Mouse (Mus musculus) liver, embryonic 14.5 days (tissue): Measurements from ENCODE around the gene Rasgef1b. TPM values are rescaled to one million over a fixed set of nuclear protein-coding genes. Genes with fewer than 3 reads are reported as not detected.

Experiments
- ATAC-seq: fragments of 200-750 bp; cut with Nextera tagmentation; 2 replicates; pipeline ENCODE4 v1.8.0; 2017; ENCODE audit warnings: moderate number of reproducible peaks, mild to moderate bottlenecking, moderate library complexity; ENCODE audit not compliant: insufficient read depth
- DNase-seq, 3 experiments: peaks; one replicate each; pipeline ENCODE4 v3.0.0-alpha.2; 2012 to 2013; ENCODE audit warnings: low read depth in 3 of 3, low spot score in 3 of 3
- H3K27ac ChIP-seq: fragments of 300-500 bp; sonication (generic); 2 replicates; pipeline ENCODE4 v1.5.1; 2014; ENCODE audit warnings: moderate library complexity, mild to moderate bottlenecking, control low read depth, inconsistent platforms
- H3K27me3 ChIP-seq: fragments of 300-500 bp; sonication (generic); 2 replicates; pipeline ENCODE4 v1.6.1; 2014; ENCODE audit warnings: mild to moderate bottlenecking, low read length, moderate library complexity; ENCODE audit not compliant: control insufficient read depth, insufficient read depth
- H3K36me3 ChIP-seq: fragments of 300-500 bp; sonication (generic); replicated peaks from 2 replicates; pipeline ENCODE4 v1.6.1; 2014; ENCODE audit warnings: low read depth; ENCODE audit not compliant: control insufficient read depth, insufficient read depth
- H3K4me1 ChIP-seq, 2 experiments: fragments of 200-500 bp in 1 of 2; fragments of 300-500 bp in 1 of 2; sonication (generic) in 1 of 2; replicated peaks; 2 replicates each; pipeline ENCODE4 v1.6.1; 2012 to 2014; ENCODE audit warnings: antibody characterized with exemption in 1 of 2, inconsistent platforms in 1 of 2, low read length in 1 of 2; ENCODE audit not compliant: control insufficient read depth in 2 of 2, insufficient read depth in 2 of 2
- H3K4me2 ChIP-seq: fragments of 300-500 bp; sonication (generic); 2 replicates; pipeline ENCODE4 v1.6.1; 2014; ENCODE audit warnings: low read depth, mild to moderate bottlenecking, control low read depth, moderate library complexity
- H3K4me3 ChIP-seq, 2 experiments: fragments of 200-500 bp in 1 of 2; fragments of 300-500 bp in 1 of 2; sonication (generic) in 1 of 2; 2 replicates each; pipeline ENCODE4 v1.5.1; 2012 to 2014; ENCODE audit warnings: low read depth in 2 of 2, low read length in 2 of 2, mild to moderate bottlenecking in 2 of 2, control low read depth in 1 of 2, inconsistent platforms in 1 of 2, moderate library complexity in 1 of 2; ENCODE audit not compliant: insufficient read depth in 1 of 2
- H3K9ac ChIP-seq: fragments of 300-500 bp; sonication (generic); replicated peaks from 2 replicates; pipeline ENCODE4 v1.6.1; 2014; ENCODE audit warnings: mild to moderate bottlenecking, control low read depth, moderate library complexity
- H3K9me3 ChIP-seq: fragments of 300-500 bp; sonication (generic); 2 replicates; pipeline ENCODE4 v1.6.1; 2016; ENCODE audit warnings: low read length, mixed read lengths; ENCODE audit not compliant: control insufficient read depth
- CTCF ChIP-seq: IDR thresholded peaks from 2 replicates; pipeline ENCODE4 v1.5.1; 2016; ENCODE audit warnings: antibody characterized with exemption, low read depth, control low read depth
- EP300 ChIP-seq: IDR thresholded peaks from 2 replicates; pipeline ENCODE4 v1.6.1; 2016; ENCODE audit warnings: antibody characterized with exemption, low read depth
- WGBS: fragments of 180-500 bp; shearing (Covaris S2); extraction: QIAGEN DNeasy Blood & Tissue Kit; methylation state at CpG from one replicate; pipeline ENCODE4 v1.1.7; 2014; ENCODE audit not compliant: insufficient replicate concordance; 5-methylcytosine and 5-hydroxymethylcytosine counted together
- polyA plus RNA-seq, 2 experiments: library from polyadenylated mRNA; depleted of rRNA in 1 of 2; stranded (reverse) in 1 of 2; unstranded in 1 of 2; fragments of >200 nt; fragmentation: Nextera tagmentation in 1 of 2; extraction: Ambion mirVana in 1 of 2; gene quantifications; 2 replicates each; pipeline versions ENCODE4 v1.2.1 to v1.2.3; 2012 to 2014

Rasgef1b gene
- polyA plus RNA-seq, 2 experiments, result 2.8 to 4.2 TPM

DNA sequence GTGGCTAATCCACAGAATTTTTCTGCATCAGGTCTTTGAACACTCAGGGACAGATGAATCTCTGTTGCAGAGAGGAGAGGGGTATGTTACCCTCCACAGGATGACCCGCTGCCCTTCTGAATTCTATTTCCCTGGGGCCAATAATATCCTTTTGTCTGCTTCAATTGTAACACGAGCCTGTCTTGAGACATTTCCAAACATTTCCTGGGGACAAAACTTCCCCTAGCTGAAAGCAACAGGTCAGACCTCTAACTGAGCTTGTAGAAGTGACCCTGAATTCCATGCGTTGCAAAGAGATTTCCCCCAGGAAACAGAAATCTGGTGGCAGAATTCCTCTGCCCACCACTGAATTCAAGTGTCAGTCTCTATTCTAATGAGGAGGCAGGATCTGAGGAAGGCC lies 169.1 kb downstream of the Rasgef1b start:
- Histone ChIP-seq H3K9me3 (no peaks in the 10 kb centered on the region), H3K27ac (no peak overlapping the region), H3K36me3 (no peaks in the 10 kb centered on the region), H3K27me3 (no peaks in the 10 kb centered on the region), H3K4me2 (no peak overlapping the region), H3K9ac (no peak overlapping the region), H3K4me1 (no peaks in the 10 kb centered on the region), H3K4me3 (no peak overlapping the region)
- TF ChIP-seq CTCF (no peak), EP300 (no peak)
- DNase-seq (no peak), ATAC-seq (no peak)
- 49% methylated on average over 3 of the region's 3 CpGs for WGBS

DNA sequence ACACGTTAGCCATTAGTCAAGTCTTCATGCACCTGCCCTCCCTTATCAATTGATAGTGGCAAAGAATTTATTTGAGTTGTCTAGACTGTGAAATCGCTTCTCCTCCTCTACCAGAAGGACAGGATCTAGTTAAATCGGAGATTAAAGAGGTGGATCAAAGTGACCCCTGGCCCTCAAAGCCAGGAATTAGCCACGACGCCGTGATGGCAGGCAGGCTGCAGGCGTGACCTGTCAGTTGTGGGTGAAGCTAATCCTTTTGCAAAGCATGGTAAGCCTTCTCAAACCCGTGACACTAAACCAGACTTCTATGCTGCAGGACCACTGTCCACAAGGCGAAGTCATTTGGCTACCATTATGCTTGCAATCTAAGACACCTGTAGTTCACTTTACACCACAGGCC lies 170.6 kb downstream of the Rasgef1b start:
- no peak overlapping the region for H3K27ac ChIP-seq
- no peak overlapping the region for H3K4me3 ChIP-seq
- 62% methylated on average over 9 of the region's 9 CpGs for WGBS
- H3K27me3 ChIP-seq, result no peaks in the 10 kb centered on the region
- H3K9me3 ChIP-seq, result no peaks in the 10 kb centered on the region
- no peaks in the 10 kb centered on the region for H3K4me1 ChIP-seq
- H3K4me2 ChIP-seq, result no peak overlapping the region
- no peaks in the 10 kb centered on the region for H3K36me3 ChIP-seq
- H3K9ac ChIP-seq, result no peak overlapping the region
- TF ChIP-seq CTCF (no peak), EP300 (no peak)
- no peak for ATAC-seq
- DNase-seq, result no peak

DNA sequence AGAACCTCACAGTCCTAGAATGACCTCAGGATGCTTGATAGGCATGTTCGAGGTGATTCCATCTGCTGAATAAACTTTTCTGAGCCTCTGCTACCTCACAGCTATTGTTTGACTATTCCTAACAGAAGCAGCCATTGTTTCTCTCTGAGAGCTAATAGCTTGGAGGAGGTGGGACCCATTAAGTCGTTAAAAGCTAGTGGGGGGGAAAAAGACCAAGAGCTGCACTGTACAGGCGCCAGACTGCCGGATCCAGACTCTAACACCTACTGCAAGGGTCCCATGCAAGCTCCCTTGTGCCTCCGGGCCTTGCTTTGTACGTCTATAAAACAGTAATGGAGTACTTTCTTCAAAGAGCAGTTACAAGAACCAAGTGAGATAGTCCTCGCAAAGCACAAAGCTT lies 176.2 kb downstream of the Rasgef1b start:
- no peak for TF ChIP-seq EP300
- no peak for TF ChIP-seq CTCF
- no peaks in the 10 kb centered on the region for H3K36me3 ChIP-seq
- no peak overlapping the region for H3K27ac ChIP-seq
- no peak overlapping the region for H3K4me2 ChIP-seq
- no peak overlapping the region for H3K4me3 ChIP-seq
- DNase-seq (no peak), ATAC-seq (no peak)
- H3K27me3 ChIP-seq, result no peaks in the 10 kb centered on the region
- no peak overlapping the region for H3K9ac ChIP-seq
- H3K4me1 ChIP-seq, result no peaks in the 10 kb centered on the region
- H3K9me3 ChIP-seq, result no peaks in the 10 kb centered on the region
- WGBS, result 57% methylated on average over 7 of the region's 7 CpGs

DNA sequence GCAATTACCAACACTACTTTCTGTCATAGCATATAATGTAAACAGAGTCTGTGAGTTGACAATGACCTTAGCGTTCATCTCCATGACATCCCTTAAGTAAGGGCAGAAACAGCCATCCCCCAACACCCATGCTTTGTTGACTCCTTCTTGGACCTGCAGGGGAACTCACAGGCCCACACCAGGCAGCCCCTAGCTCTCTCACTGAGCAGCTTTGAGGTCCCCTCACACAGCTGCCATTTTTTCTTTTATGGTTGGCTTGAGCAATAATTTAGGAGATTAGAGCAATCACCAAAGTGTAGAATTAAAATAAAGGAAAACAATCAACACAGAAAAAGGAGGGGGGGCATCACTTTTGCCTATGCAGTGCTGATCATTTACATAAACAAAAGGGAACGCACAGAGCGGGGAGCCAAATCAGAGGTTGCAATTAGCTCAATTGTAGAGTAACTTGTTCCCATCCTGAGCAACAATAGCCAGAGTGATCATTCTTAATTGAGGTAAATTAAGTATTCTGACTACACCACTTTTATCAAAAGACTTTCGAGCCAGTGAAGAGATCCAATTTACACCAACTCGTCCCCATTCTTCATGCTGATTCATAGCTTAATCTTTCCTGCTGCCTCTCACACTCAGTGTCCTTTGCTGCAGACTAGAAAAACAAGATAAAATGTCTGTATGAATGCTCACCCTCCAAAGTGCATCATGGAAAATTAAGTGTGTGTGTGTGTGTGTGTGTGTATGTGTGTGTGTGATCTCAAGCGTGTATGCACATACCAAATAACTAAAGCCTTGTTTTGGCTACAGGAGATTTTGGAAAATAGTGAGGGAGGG lies 184.0 kb downstream of the Rasgef1b start:
- Histone ChIP-seq H3K27ac (no peak overlapping the region), H3K9ac (no peak overlapping the region), H3K36me3 (no peaks in the 10 kb centered on the region), H3K4me2 (no peak overlapping the region), H3K9me3 (no peaks in the 10 kb centered on the region), H3K4me3 (no peak overlapping the region), H3K4me1 (peaks cover 13 to 21% of the 10 kb centered on the region in 2 experiments), H3K27me3 (no peaks in the 10 kb centered on the region)
- 53% methylated on average over 6 of the region's 6 CpGs for WGBS
- TF ChIP-seq CTCF, result no peak
- TF ChIP-seq EP300, result no peak
- no peak for ATAC-seq
- no peak for DNase-seq

DNA sequence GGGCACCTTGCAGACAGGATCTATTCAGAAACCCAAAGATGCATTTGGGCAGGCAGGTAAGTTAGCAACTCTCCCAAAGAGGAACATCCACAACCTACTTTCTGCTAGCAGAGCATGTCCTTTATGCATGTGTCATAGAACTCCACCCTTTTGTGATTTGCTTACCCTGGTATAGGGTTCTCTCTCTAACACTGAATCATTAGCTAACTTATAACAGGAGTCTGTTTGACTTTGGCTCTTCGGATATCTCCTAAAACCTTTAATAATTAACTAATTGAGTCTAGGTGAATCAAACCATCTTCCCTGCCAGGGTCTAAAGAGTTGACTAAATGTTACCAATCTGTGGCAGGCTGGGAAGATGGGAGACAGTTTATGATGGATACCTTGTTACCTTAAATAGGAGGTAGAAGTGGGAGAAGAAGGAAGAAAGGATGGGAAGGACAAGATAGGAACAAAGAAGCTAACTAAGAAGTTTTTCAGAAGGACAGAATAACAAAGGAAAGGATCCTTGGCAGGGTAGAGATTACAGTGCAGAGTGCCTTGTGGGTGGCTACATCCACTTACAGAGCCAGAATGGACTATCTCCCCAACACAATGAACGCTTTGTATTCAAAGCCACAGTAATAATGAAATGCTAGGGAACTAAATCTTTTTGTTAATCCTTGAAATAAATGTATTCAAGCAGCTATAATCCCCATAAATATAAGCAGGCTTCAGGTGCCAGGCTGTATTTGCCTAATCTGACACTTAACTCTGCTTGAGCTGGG lies 186.7 kb downstream of the Rasgef1b start:
- Histone ChIP-seq H3K9ac (no peak overlapping the region), H3K36me3 (no peaks in the 10 kb centered on the region), H3K27ac (0 out of 2 replicates have a peak overlapping the region, but pooled peaks have one; percentile 14), H3K27me3 (no peaks in the 10 kb centered on the region), H3K4me2 (peak overlapping the region; percentile 39; the same call in 1 of the 2 replicates), H3K9me3 (no peaks in the 10 kb centered on the region), H3K4me1 (peaks cover 13 to 21% of the 10 kb centered on the region in 2 experiments), H3K4me3 (no peak overlapping the region)
- ATAC-seq (no peak), DNase-seq (no peak)
- 37% methylated on average over 2 of the region's 2 CpGs for WGBS
- TF ChIP-seq EP300, result no peak
- TF ChIP-seq CTCF, result no peak
